Comparison of ENCODE assay signal across 25 mouse cellular contexts in the genomic region with DNA sequence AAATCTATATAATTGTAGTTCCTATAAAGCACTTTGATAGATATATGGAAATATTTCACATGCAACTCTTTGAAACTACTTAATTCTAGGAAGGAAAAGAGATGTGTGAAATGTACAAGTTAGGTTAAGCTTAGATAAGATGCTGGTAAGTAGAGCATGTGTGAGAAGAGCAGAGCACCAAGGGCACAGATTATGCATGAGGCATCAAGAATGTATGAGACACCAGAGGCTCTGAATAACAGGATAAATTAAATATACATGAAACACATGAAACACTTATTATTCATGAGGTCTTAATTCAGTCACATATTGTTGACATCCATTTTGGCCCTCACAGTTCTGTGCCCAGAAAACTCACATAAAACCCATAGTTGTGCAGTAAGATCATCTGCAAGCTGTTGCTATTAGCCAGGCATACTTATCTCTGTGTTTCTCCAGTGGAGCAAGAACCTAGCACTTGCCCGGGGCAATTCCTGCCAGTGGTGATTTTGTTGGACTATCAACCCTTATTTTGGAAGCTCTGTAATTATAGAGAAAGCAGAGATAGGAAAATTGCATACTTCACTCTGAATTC.
A peak's percentile ranks its signal among the peaks of the same experiment; 100 is the strongest.
DNase-seq lines count a peak whose midpoint lies in the region; ATAC-seq and TF ChIP-seq lines count a peak whose summit lies in the region.
"Had no signal": no experiment of that assay in that cellular context is flagged by ENCODE, and none has a peak within 500 bp of the region (broad histone marks: within the 10 kb centered on the region; RNA-seq: fewer than 3 reads in every experiment).

No protein-coding gene starts in this region.

- no peak overlapping the region for H3K27ac ChIP-seq in forebrain, embryonic 13.5 days
- no peak overlapping the region for H3K27ac ChIP-seq in forebrain, postnatal 0 days (ENCODE audit: low read depth, low read length)
- H3K27ac ChIP-seq in hindbrain, embryonic 11.5 days (ENCODE audit: low read depth, low read length), result no peak overlapping the region
- H3K27ac ChIP-seq in hindbrain, embryonic 14.5 days, result no peak overlapping the region
- H3K27ac ChIP-seq in midbrain, embryonic 16.5 days (ENCODE audit: low read length), result no peak overlapping the region
- H3K27ac ChIP-seq: embryonic facial prominence, embryonic 15.5 days; gastrocnemius, adult 2 months; heart, embryonic 13.5 days; hindbrain, embryonic 13.5 days; intestine, embryonic 15.5 days had no signal

- H3K9me3 ChIP-seq in forebrain, embryonic 13.5 days (replicated peaks), result no peaks in the 10 kb centered on the region
- no peaks in the 10 kb centered on the region for H3K9me3 ChIP-seq in forebrain, postnatal 0 days (ENCODE audit: low read length)
- no peaks in the 10 kb centered on the region for H3K9me3 ChIP-seq in hindbrain, embryonic 11.5 days (ENCODE audit: control insufficient read depth, low read length)
- no peaks in the 10 kb centered on the region for H3K9me3 ChIP-seq in hindbrain, embryonic 14.5 days (ENCODE audit: control insufficient read depth, low read length)
- no peaks in the 10 kb centered on the region for H3K9me3 ChIP-seq in midbrain, embryonic 16.5 days (replicated peaks; ENCODE audit: control insufficient read depth, low read length, poor library complexity, severe bottlenecking)
- H3K9me3 ChIP-seq: embryonic facial prominence, embryonic 15.5 days; G1E; heart, embryonic 13.5 days; hindbrain, embryonic 13.5 days; intestine, embryonic 15.5 days had no signal

- no peaks in the 10 kb centered on the region for H3K4me1 ChIP-seq in forebrain, embryonic 13.5 days
- H3K4me1 ChIP-seq in forebrain, postnatal 0 days (ENCODE audit: insufficient read depth), result no peaks in the 10 kb centered on the region
- no peaks in the 10 kb centered on the region for H3K4me1 ChIP-seq in hindbrain, embryonic 11.5 days (replicated peaks; ENCODE audit: control insufficient read depth, insufficient read depth, low read length)
- no peaks in the 10 kb centered on the region for H3K4me1 ChIP-seq in hindbrain, embryonic 14.5 days (replicated peaks; ENCODE audit: control insufficient read depth, insufficient read depth, low read length)
- no peaks in the 10 kb centered on the region for H3K4me1 ChIP-seq in midbrain, embryonic 16.5 days (ENCODE audit: control insufficient read depth, insufficient read depth, low read length)
- H3K4me1 ChIP-seq: embryonic facial prominence, embryonic 15.5 days; heart, embryonic 13.5 days; hindbrain, embryonic 13.5 days; intestine, embryonic 15.5 days had no signal

- peak; percentile 83 for ATAC-seq in forebrain, embryonic 13.5 days
- ATAC-seq in forebrain, postnatal 0 days, result no peak
- ATAC-seq in hindbrain, embryonic 11.5 days (ENCODE audit: low FRiP score), result 0 out of 2 replicates have a peak, but pooled peaks have one; percentile 6
- no peak for ATAC-seq in hindbrain, embryonic 14.5 days (ENCODE audit: low FRiP score)
- ATAC-seq in midbrain, embryonic 16.5 days, result peak; percentile 76
- ATAC-seq: activated CD4-positive, CD25-positive, alpha-beta regulatory T cell, adult 4 months; CD4-positive, CD25-positive, alpha-beta regulatory T cell, adult 4 months; intestine, embryonic 15.5 days; Patski had no signal

- H3K27me3 ChIP-seq in forebrain, embryonic 13.5 days, result no peaks in the 10 kb centered on the region
- no peaks in the 10 kb centered on the region for H3K27me3 ChIP-seq in forebrain, postnatal 0 days (ENCODE audit: insufficient read depth, low read length)
- H3K27me3 ChIP-seq in hindbrain, embryonic 11.5 days (ENCODE audit: control insufficient read depth, insufficient read depth, low read length), result no peaks in the 10 kb centered on the region
- no peaks in the 10 kb centered on the region for H3K27me3 ChIP-seq in hindbrain, embryonic 14.5 days (ENCODE audit: control insufficient read depth, insufficient read depth, low read length)
- H3K27me3 ChIP-seq in midbrain, embryonic 16.5 days (ENCODE audit: control insufficient read depth, insufficient read depth, low read depth, low read length), result no peaks in the 10 kb centered on the region
- H3K27me3 ChIP-seq: embryonic facial prominence, embryonic 15.5 days; heart, embryonic 13.5 days; hindbrain, embryonic 13.5 days; intestine, embryonic 15.5 days; Patski had no signal

- DNase-seq in forebrain, postnatal 0 days, result no peak
- DNase-seq in hindbrain, embryonic 11.5 days (ENCODE audit: low spot score), result no peak
- no peak for DNase-seq in hindbrain, embryonic 14.5 days (ENCODE audit: low spot score)
- DNase-seq in Muller cell, postnatal 12 days (ENCODE audit: inconsistent ontology term), result peak; percentile 75
- DNase-seq in heart, adult 18-20 months, result no peak
- no peak for DNase-seq in cerebellum, postnatal 4 days (ENCODE audit: low spot score in 2 of 2)
- DNase-seq: adrenal gland, postnatal 14 days; B cell, adult 2 months; cerebellum, adult 2 months; cerebellum, postnatal 10 days; embryo, embryonic 11 days; gastrocnemius, adult 2 months; gastrocnemius, postnatal 25 days; heart, postnatal 36 days had no signal

- 62% methylated on average over 1 of the region's 1 CpGs for WGBS in forebrain, embryonic 13.5 days
- 49% methylated on average over 1 of the region's 1 CpGs for WGBS in forebrain, postnatal 0 days
- 83% methylated on average over 1 of the region's 1 CpGs for WGBS in hindbrain, embryonic 11.5 days
- WGBS in hindbrain, embryonic 14.5 days, result 86% methylated on average over 1 of the region's 1 CpGs
- WGBS in midbrain, embryonic 16.5 days, result 73% methylated on average over 1 of the region's 1 CpGs

- H3K9ac ChIP-seq in forebrain, embryonic 13.5 days, result no peak overlapping the region
- no peak overlapping the region for H3K9ac ChIP-seq in forebrain, postnatal 0 days
- H3K9ac ChIP-seq in hindbrain, embryonic 11.5 days (ENCODE audit: low read depth, low read length), result no peak overlapping the region
- no peak overlapping the region for H3K9ac ChIP-seq in hindbrain, embryonic 14.5 days
- no peak overlapping the region for H3K9ac ChIP-seq in midbrain, embryonic 16.5 days (ENCODE audit: low read depth, low read length)
- H3K9ac ChIP-seq: embryonic facial prominence, embryonic 15.5 days; heart, embryonic 13.5 days; hindbrain, embryonic 13.5 days; intestine, embryonic 15.5 days had no signal

- H3K36me3 ChIP-seq in forebrain, embryonic 13.5 days (ENCODE audit: poor library complexity, severe bottlenecking), result no peaks in the 10 kb centered on the region
- H3K36me3 ChIP-seq in forebrain, postnatal 0 days (ENCODE audit: insufficient read depth), result no peaks in the 10 kb centered on the region
- no peaks in the 10 kb centered on the region for H3K36me3 ChIP-seq in hindbrain, embryonic 11.5 days (ENCODE audit: control insufficient read depth, insufficient read depth, low read length)
- no peaks in the 10 kb centered on the region for H3K36me3 ChIP-seq in hindbrain, embryonic 14.5 days (replicated peaks; ENCODE audit: control insufficient read depth, insufficient read depth)
- no peaks in the 10 kb centered on the region for H3K36me3 ChIP-seq in midbrain, embryonic 16.5 days (ENCODE audit: control insufficient read depth, insufficient read depth, low read length)
- H3K36me3 ChIP-seq: embryonic facial prominence, embryonic 15.5 days; G1E; heart, embryonic 13.5 days; hindbrain, embryonic 13.5 days; intestine, embryonic 15.5 days had no signal

- no peak overlapping the region for H3K4me3 ChIP-seq in forebrain, embryonic 13.5 days
- no peak overlapping the region for H3K4me3 ChIP-seq in forebrain, postnatal 0 days (ENCODE audit: low read depth, low read length)
- H3K4me3 ChIP-seq in hindbrain, embryonic 11.5 days (ENCODE audit: low read depth, low read length), result no peak overlapping the region
- H3K4me3 ChIP-seq in hindbrain, embryonic 14.5 days (replicated peaks; ENCODE audit: low read length), result no peak overlapping the region
- H3K4me3 ChIP-seq in midbrain, embryonic 16.5 days (ENCODE audit: low read depth, low read length), result no peak overlapping the region
- H3K4me3 ChIP-seq: embryonic facial prominence, embryonic 15.5 days; erythroblast, embryonic 14.5 days; gastrocnemius, adult 2 months; heart, embryonic 13.5 days; hindbrain, embryonic 13.5 days; intestine, embryonic 15.5 days had no signal

- TF ChIP-seq CTCF in forebrain, postnatal 0 days (IDR thresholded peaks at IDR 0.05; ENCODE audit: low read depth), result no peak

- H3K4me2 ChIP-seq in forebrain, embryonic 13.5 days, result no peak overlapping the region
- no peak overlapping the region for H3K4me2 ChIP-seq in forebrain, postnatal 0 days (ENCODE audit: low read depth)
- H3K4me2 ChIP-seq in hindbrain, embryonic 11.5 days (replicated peaks; ENCODE audit: low read depth, low read length), result no peak overlapping the region
- no peak overlapping the region for H3K4me2 ChIP-seq in hindbrain, embryonic 14.5 days (replicated peaks)
- H3K4me2 ChIP-seq in midbrain, embryonic 16.5 days (ENCODE audit: low read length), result no peak overlapping the region
- H3K4me2 ChIP-seq: embryonic facial prominence, embryonic 15.5 days; heart, embryonic 13.5 days; hindbrain, embryonic 13.5 days; intestine, embryonic 15.5 days had no signal

Comparison
In these comparisons a context has a peak if more than half of its experiments do, and no peak if none do; other contexts are left out.
1. ATAC-seq: peak in forebrain, embryonic 13.5 days (single experiment), hindbrain, embryonic 11.5 days (single experiment) and midbrain, embryonic 16.5 days (single experiment); none in forebrain, postnatal 0 days (single experiment) and hindbrain, embryonic 14.5 days (single experiment).